Mouse (Mus musculus) heart, postnatal 0 days (tissue): ENCODE measurements around the gene Acbd6. TPM values are rescaled to one million over a fixed set of nuclear protein-coding genes. Genes with fewer than 3 reads are reported as not detected.

Experiments
- ATAC-seq: fragments of 200-750 bp; cut with Nextera tagmentation; 2 replicates; pipeline ENCODE4 v1.8.0; 2017; ENCODE audit warnings: low read depth, moderate number of reproducible peaks, moderate library complexity; ENCODE audit not compliant: insufficient read depth
- DNase-seq: peaks from one replicate; pipeline ENCODE4 v3.0.0-alpha.2; 2016; ENCODE audit warnings: low spot score
- H3K27ac ChIP-seq: fragments of 300-500 bp; sonication (generic); 2 replicates; pipeline ENCODE4 v1.5.1; 2014; ENCODE audit warnings: low read depth, mild to moderate bottlenecking
- H3K27me3 ChIP-seq: fragments of 300-500 bp; sonication (generic); 2 replicates; pipeline ENCODE4 v1.6.1; 2014; ENCODE audit warnings: low read length, mixed read lengths; ENCODE audit not compliant: control insufficient read depth, insufficient read depth
- H3K36me3 ChIP-seq: fragments of 300-500 bp; sonication (generic); replicated peaks from 2 replicates; pipeline ENCODE4 v1.6.1; 2014; ENCODE audit warnings: low read length, mixed read lengths; ENCODE audit not compliant: control insufficient read depth, insufficient read depth
- H3K4me1 ChIP-seq: fragments of 300-500 bp; sonication (generic); 2 replicates; pipeline ENCODE4 v1.6.1; 2014; ENCODE audit warnings: antibody characterized with exemption; ENCODE audit not compliant: control insufficient read depth, insufficient read depth
- H3K4me2 ChIP-seq: fragments of 300-500 bp; sonication (generic); 2 replicates; pipeline ENCODE4 v1.6.1; 2014; ENCODE audit warnings: low read depth, mild to moderate bottlenecking, low read length, moderate library complexity
- H3K4me3 ChIP-seq: fragments of 300-500 bp; sonication (generic); 2 replicates; pipeline ENCODE4 v1.5.1; 2014; ENCODE audit warnings: low read depth, low read length
- H3K9ac ChIP-seq: fragments of 300-500 bp; sonication (generic); replicated peaks from 2 replicates; pipeline ENCODE4 v1.6.1; 2014; ENCODE audit warnings: low read depth, low read length, mixed read lengths
- H3K9me3 ChIP-seq: fragments of 300-500 bp; sonication (generic); replicated peaks from 2 replicates; pipeline ENCODE4 v1.6.1; 2016; ENCODE audit warnings: low read length; ENCODE audit not compliant: control insufficient read depth
- CTCF ChIP-seq: IDR thresholded peaks from 2 replicates; pipeline ENCODE4 v1.5.1; 2016; ENCODE audit warnings: antibody characterized with exemption, control low read depth, low read depth
- EP300 ChIP-seq: IDR thresholded peaks from 2 replicates; pipeline ENCODE4 v1.6.1; 2016; ENCODE audit warnings: antibody characterized with exemption, low read depth
- WGBS: fragments of 180-500 bp; shearing (Covaris S2); extraction: QIAGEN DNeasy Blood & Tissue Kit; methylation state at CpG from one replicate; pipeline ENCODE4 v1.1.7; 2014; 5-methylcytosine and 5-hydroxymethylcytosine counted together
- polyA plus RNA-seq: library from polyadenylated mRNA; unstranded; fragments of >200 nt; fragmentation: Nextera tagmentation; extraction: Ambion mirVana; gene quantifications from 2 replicates; pipeline ENCODE4 v1.2.1, GENCODE M21; 2015
- total RNA-seq: library from RNA; depleted of rRNA; stranded (reverse); fragments of >200 nt; gene quantifications from 2 replicates; pipeline ENCODE4 v1.2.3, GENCODE M21; 2014; ENCODE audit warnings: low replicate concordance

The Acbd6 gene
- total and polyA plus RNA-seq, 2 experiments from 2014 or later = 55.0 to 63.6 TPM

DNA sequence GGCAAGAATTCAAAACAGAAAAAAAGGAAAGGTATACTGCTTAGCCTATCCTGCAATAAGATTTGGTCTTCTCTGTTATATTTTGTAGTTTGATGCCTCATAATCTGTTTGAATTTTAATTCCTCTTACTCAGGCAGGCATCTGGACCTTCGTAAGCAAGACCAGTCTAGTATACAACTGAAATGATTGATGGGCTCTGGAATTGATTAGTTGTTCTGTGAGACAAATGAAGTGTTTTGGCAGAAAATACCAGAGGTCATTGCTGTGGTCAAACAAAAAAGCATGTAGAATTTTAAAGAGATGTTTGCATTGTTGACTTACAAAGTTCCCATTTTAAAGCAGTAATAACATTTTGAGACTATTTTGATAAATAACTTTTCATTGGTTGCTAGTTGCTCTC is 46.8 kb downstream of the Acbd6 start:
- H3K4me2 ChIP-seq = no peak overlapping the region
- no peak for TF ChIP-seq EP300
- TF ChIP-seq CTCF = no peak
- H3K9me3 ChIP-seq = no peaks in the 10 kb centered on the region
- no peak overlapping the region for H3K4me3 ChIP-seq
- no peak for ATAC-seq
- H3K9ac ChIP-seq = no peak overlapping the region
- no peaks in the 10 kb centered on the region for H3K36me3 ChIP-seq
- H3K27me3 ChIP-seq = no peaks in the 10 kb centered on the region
- H3K4me1 ChIP-seq = no peaks in the 10 kb centered on the region
- H3K27ac ChIP-seq = no peak overlapping the region
- no peak for DNase-seq
- 84% methylated on average over 1 of the region's 1 CpGs for WGBS

DNA sequence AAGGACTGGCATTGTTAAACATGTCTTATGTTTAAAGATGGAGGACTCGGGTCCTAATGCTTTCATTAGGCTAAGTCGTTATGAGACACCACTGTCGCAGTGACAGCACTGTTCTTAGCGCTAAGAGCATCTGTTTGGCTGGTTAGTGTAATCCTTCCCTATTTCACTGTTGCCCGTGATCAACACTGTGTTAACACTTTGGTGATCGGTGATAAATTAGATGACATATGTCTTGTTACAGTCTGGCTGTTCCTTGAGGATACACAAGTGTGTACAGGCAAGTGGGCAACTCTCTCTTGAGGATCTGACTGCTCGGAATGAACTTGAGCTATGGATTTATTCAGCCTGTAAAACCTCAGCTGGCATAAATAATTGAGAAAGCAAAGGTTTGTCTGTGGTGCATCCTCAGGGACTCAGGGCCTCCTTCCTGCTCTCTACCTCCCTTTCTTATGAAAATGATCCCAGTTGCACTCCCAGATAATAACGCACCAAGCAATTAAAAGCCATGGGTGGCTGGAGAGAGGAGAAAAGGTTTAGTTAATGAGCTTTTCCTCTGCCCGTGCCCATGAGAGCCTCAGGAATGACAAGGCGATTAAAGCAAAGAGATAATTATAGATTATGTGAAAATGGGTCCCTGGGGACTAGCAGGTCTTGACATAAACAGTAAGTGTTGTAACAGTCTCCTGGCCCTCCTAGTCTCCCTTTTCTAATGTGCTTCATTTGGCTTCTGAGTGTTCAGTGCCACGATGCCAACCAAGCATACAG is 47.7 kb downstream of the Acbd6 start:
- 63% methylated on average over 11 of the region's 11 CpGs for WGBS
- Histone ChIP-seq H3K27ac (no peak overlapping the region), H3K4me1 (no peaks in the 10 kb centered on the region), H3K4me2 (no peak overlapping the region), H3K4me3 (no peak overlapping the region), H3K9ac (no peak overlapping the region), H3K9me3 (no peaks in the 10 kb centered on the region), H3K36me3 (no peaks in the 10 kb centered on the region), H3K27me3 (no peaks in the 10 kb centered on the region)
- TF ChIP-seq EP300 (no peak), CTCF (no peak)
- ATAC-seq (no peak), DNase-seq (no peak)

DNA sequence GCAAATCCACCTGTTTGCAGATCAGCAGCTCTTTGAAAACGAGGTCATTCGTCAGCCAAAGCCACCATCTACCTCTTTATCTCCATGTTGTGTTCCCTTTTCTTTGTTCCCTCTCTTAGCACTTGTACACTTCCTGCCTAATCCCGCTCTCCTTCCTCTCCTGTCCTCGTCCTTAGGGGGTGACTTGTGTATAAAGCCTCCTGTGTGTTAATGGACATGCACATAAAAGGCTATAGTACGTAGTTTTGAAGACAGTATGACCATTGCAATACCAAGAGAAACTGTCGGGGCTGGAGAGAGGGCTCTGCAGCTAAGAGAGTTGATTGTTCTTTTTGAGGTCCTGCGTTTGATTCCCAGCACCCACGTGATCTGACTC is 48.2 kb downstream of the Acbd6 start:
- no peak for TF ChIP-seq CTCF
- TF ChIP-seq EP300 = no peak
- Histone ChIP-seq H3K9me3 (no peaks in the 10 kb centered on the region), H3K36me3 (no peaks in the 10 kb centered on the region), H3K27ac (no peak overlapping the region), H3K4me3 (no peak overlapping the region), H3K4me1 (no peaks in the 10 kb centered on the region), H3K27me3 (no peaks in the 10 kb centered on the region), H3K9ac (no peak overlapping the region), H3K4me2 (no peak overlapping the region)
- DNase-seq (no peak), ATAC-seq (no peak)
- 81% methylated on average over 8 of the region's 8 CpGs for WGBS

DNA sequence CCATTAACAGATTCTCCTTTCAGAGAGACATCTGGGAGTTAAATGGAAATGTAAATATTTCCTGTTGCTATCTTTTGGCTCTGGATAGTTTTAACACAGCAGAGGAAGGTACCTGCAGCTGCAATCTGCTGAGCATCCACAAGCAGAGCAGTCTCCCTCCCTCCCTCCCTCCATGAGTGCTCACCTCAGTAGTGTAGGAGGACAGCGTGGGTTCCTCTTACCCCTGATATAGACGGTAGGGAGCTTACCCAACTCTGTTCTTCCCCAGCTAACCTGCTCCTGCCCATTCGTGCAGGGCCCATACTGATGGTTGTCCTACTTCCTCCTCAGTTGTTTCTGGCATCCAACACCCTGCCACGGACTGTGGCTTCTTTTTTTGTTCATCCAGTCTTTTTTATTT is 50.6 kb downstream of the Acbd6 start:
- no peak overlapping the region for H3K4me2 ChIP-seq

DNA sequence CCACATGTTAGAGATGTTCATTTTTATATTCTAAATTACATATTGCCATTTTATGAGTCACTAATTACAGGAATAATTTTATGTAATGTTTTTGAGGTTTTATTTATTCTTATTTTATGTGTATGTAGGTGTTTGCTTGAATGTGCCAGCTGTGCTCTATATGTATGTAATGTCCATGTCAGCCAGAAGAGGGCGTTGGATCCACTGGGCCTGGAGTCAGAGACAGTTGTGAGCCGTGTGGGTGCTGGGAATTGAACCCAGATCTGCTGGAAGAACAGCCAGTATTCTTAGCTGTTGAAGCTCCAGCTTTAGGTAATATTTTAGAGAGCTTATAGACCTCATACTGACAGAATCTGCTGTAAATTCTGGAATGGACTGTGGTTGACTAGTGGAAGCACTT is 56.5 kb downstream of the Acbd6 start:
- no peak for ATAC-seq

More for the DNA sequence above, 50.6 kb downstream of the Acbd6 start:
- H3K27me3 ChIP-seq = no peaks in the 10 kb centered on the region
- 63% methylated on average over 4 of the region's 4 CpGs for WGBS
- DNase-seq (no peak), ATAC-seq (no peak)
- no peaks in the 10 kb centered on the region for H3K36me3 ChIP-seq
- TF ChIP-seq CTCF (no peak), EP300 (no peak)
- no peak overlapping the region for H3K9ac ChIP-seq
- no peaks in the 10 kb centered on the region for H3K4me1 ChIP-seq
- no peaks in the 10 kb centered on the region for H3K9me3 ChIP-seq
- H3K27ac ChIP-seq = no peak overlapping the region
- no peak overlapping the region for H3K4me3 ChIP-seq

DNA sequence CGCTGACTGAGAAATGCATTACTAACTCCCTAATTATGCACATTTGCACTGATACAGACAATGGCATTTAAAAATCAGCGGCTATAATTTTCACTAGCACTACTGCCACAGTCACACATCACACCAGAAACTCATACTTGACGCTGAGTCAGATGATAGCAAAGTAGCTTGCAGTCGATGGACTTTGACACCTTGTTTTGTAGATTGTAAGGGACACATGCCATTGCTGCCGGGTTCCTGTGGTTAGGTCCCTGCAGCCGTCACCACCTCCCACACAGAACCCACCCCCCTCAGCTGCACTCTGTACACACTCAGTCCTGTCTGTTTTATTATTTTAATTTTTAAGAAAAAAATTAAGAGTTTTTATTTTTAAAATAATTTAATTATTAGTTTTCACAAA is 63.2 kb downstream of the Acbd6 start:
- Histone ChIP-seq H3K36me3 (peaks cover 15% of the 10 kb centered on the region; the same call in 1 of the 2 replicates), H3K27ac (no peak overlapping the region), H3K4me1 (no peaks in the 10 kb centered on the region), H3K9ac (no peak overlapping the region), H3K4me3 (no peak overlapping the region), H3K27me3 (no peaks in the 10 kb centered on the region), H3K4me2 (no peak overlapping the region), H3K9me3 (no peaks in the 10 kb centered on the region)
- 49% methylated on average over 6 of the region's 6 CpGs for WGBS
- ATAC-seq (no peak), DNase-seq (no peak)
- TF ChIP-seq EP300 (no peak), CTCF (no peak)

More for the DNA sequence above, 56.5 kb downstream of the Acbd6 start:
- no peaks in the 10 kb centered on the region for H3K9me3 ChIP-seq
- DNase-seq = no peak
- H3K4me3 ChIP-seq = no peak overlapping the region
- no peak overlapping the region for H3K4me2 ChIP-seq
- WGBS = 63% methylated on average over 2 of the region's 2 CpGs
- no peaks in the 10 kb centered on the region for H3K27me3 ChIP-seq
- TF ChIP-seq CTCF (no peak), EP300 (no peak)
- no peaks in the 10 kb centered on the region for H3K36me3 ChIP-seq
- no peak overlapping the region for H3K27ac ChIP-seq
- H3K9ac ChIP-seq = no peak overlapping the region
- no peaks in the 10 kb centered on the region for H3K4me1 ChIP-seq
